10 mouse cellular contexts compared by ENCODE assay signal in genomic region chr11:96291681-96292564, GRCm38 (mm10). TPM values are rescaled to one million over a fixed set of nuclear protein-coding genes. Genes with fewer than 3 reads are reported as not detected.
DNase-seq lines count a peak whose midpoint lies in the region; ATAC-seq lines count a peak whose summit lies in the region.
"Had no signal": no experiment of that assay in that cellular context is flagged by ENCODE, and none has a peak within 500 bp of the region (broad histone marks: within the 10 kb centered on the region; RNA-seq: fewer than 3 reads in every experiment).

Gene Hoxb6, plus strand, starts transcription at chr11:96292476.

- no peak for DNase-seq in urinary bladder, adult 2 months (ENCODE audit: low spot score)
- DNase-seq in urinary bladder, postnatal 25 days (ENCODE audit: low spot score): no peak
- DNase-seq in kidney, postnatal 36 days: peak; percentile 88 to 90
- DNase-seq in thymus, postnatal 4 days: no peak
- DNase-seq in layer of hippocampus, postnatal 36 days: no peak
- no peak for DNase-seq in retina, embryonic 14.5 days (ENCODE audit: low spot score)

- no peak within 1 kb of the TSS for H3K27ac ChIP-seq in hindbrain, embryonic 12.5 days
- H3K27ac ChIP-seq: layer of hippocampus, adult 2 months had no signal

- H3K4me1 ChIP-seq in hindbrain, embryonic 12.5 days: no peaks in the 10 kb centered on the region; the same call in 1 of the 2 replicates

- no peaks in the 10 kb centered on the region for H3K9me3 ChIP-seq in hindbrain, embryonic 12.5 days (replicated peaks)

- H3K36me3 ChIP-seq in hindbrain, embryonic 12.5 days: no peaks in the 10 kb centered on the region

- H3K9ac ChIP-seq in hindbrain, embryonic 12.5 days: no peak within 1 kb of the TSS

- WGBS in hindbrain, embryonic 12.5 days: 2% methylated on average over 22 of the region's 22 CpGs

- no peak within 1 kb of the TSS for H3K4me2 ChIP-seq in hindbrain, embryonic 12.5 days (replicated peaks)

- H3K4me3 ChIP-seq in hindbrain, embryonic 12.5 days: peak within 1 kb of the TSS; percentile 16; the same call in 1 of the 2 replicates
- H3K4me3 ChIP-seq: layer of hippocampus, adult 2 months had no signal

- ATAC-seq in hindbrain, embryonic 12.5 days (ENCODE audit: low FRiP score): no peak
- no peak for ATAC-seq in cerebellum, adult (ENCODE audit: insufficient number of reproducible peaks, low FRiP score, low TSS enrichment)
- ATAC-seq: midbrain, embryonic 16.5 days had no signal

- H3K27me3 ChIP-seq in hindbrain, embryonic 12.5 days: peaks cover 97% of the 10 kb centered on the region

RNA-seq across cellular contexts. Expression of gene Hoxb6, which starts in this region (rescaled TPM):
- 12.9 and 13.7 TPM in 2 replicates for polyA plus RNA-seq in urinary bladder, adult 2 months (2012; rRNA removed)
- 60.0 and 64.5 TPM in 2 replicates for polyA plus RNA-seq in hindbrain, embryonic 12.5 days (2016; fragmentation: Nextera tagmentation; extraction: Ambion mirVana)
- not detected for total RNA-seq in layer of hippocampus, postnatal 36 days (2021)
- total RNA-seq: layer of hippocampus, adult 2 months had no signal
- polyA plus RNA-seq: midbrain, embryonic 16.5 days had no signal

Comparison
In these comparisons a context has a peak if more than half of its experiments do, and no peak if none do; other contexts are left out.
1. DNase-seq: peak in kidney, postnatal 36 days (2 of 2); none in urinary bladder, adult 2 months (single experiment), urinary bladder, postnatal 25 days (single experiment), thymus, postnatal 4 days (single experiment), layer of hippocampus, postnatal 36 days (0 of 2) and retina, embryonic 14.5 days (single experiment).